Mouse (Mus musculus): ENCODE results near the gene Cdc42ep2.

DNA sequence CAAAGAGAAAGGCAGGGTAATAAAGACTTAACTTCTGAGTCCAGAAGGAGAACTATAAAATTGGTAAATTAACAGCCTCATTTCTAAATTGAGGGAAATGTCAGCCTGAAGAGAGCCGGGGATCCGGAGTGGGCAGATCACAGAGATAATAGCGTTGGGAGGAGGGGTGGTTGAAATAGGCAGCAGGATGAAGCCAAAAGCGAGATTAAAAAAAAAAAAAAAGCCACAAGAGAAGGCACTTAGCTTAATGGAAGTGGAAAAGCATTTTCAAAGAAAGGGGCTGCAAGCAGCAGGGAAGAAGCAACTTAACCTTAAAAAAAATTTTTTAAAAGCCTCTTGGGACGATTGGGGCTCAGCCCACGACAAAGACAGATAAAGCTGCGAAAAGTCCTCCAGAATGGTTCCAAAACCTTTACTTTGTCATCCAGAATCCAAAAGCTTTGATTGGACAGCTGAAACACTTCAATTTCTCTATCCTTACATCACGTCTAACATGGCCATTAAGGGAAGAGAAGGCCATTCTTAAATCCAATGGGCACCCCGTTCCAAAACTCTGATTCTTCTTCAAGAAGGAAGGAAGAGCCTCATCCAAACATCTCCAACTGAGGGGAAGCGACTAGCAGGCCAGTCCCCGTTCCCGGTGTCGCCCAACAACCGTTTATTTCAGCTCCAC, 13.1 kb downstream of the Cdc42ep2 start:
- TF ChIP-seq CTCF (conservative IDR thresholded peaks at IDR 0.05 in 1 of 2, IDR thresholded peaks at IDR 0.05 in 1 of 2; ENCODE audit: low read depth in 2 of 2, low read length in 2 of 2), result no peak
- no peak for TF ChIP-seq EP300 (IDR thresholded peaks at IDR 0.05; ENCODE audit: low read length)
- TF ChIP-seq USF2 (conservative IDR thresholded peaks at IDR 0.05; ENCODE audit: low read depth, low read length), result no peak
